Mouse (Mus musculus) gastrocnemius, postnatal 4 days (tissue): Measurements from ENCODE around the gene Pnma5. TPM values are rescaled to one million over a fixed set of nuclear protein-coding genes. Genes with fewer than 3 reads are reported as not detected.
"Not testable (repeated sequence)": the region's sequence is repeated elsewhere in the genome, so short reads cannot be mapped to it uniquely, and the experiment has no call there.

Experiments used
- DNase-seq, 2 experiments: peaks; one replicate each; pipeline ENCODE4 v3.0.0; 2021 to 2022; ENCODE audit warnings: low spot score in 2 of 2, mixed read lengths in 2 of 2
- long read RNA-seq, 2 experiments: library from polyadenylated mRNA; stranded (forward); transcript quantifications; one replicate each; pipeline ENCODE4 v2.0.0; 2021
- total RNA-seq, 2 experiments: library from RNA; stranded (reverse); gene quantifications; 2 replicates each; pipeline ENCODE4 v1.2.3; 2021

Pnma5 gene
- under 1 TPM in 1 of 2 experiments, not detected in 1; 0.12 TPM for total RNA-seq
- long read RNA-seq, experiment 1, result 0 reads
- long read RNA-seq, experiment 2, result 0 reads

DNA sequence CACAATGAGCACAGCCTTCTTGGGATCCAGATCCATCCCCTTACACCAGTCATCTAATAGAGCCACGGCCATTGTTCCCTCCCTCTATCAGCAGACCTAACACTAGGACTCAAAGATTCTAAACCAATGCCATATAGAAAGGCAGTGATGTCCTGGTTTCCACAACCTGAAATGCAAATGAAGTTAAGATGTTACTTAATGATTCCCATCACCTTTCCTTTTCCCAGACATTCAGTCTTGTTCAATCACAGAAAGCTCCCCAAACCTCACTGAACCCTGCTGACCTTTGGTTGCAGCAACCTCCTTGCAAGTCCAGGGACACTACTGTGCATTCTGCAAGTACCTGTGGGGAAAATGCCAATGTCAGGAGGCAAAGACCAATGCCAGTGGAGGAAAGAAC is at the start of gene Pnma5:
TSS of gene Pnma5 (minus strand) at position 101 of the 400 bp plus-strand sequence.
- no peak for DNase-seq

DNA sequence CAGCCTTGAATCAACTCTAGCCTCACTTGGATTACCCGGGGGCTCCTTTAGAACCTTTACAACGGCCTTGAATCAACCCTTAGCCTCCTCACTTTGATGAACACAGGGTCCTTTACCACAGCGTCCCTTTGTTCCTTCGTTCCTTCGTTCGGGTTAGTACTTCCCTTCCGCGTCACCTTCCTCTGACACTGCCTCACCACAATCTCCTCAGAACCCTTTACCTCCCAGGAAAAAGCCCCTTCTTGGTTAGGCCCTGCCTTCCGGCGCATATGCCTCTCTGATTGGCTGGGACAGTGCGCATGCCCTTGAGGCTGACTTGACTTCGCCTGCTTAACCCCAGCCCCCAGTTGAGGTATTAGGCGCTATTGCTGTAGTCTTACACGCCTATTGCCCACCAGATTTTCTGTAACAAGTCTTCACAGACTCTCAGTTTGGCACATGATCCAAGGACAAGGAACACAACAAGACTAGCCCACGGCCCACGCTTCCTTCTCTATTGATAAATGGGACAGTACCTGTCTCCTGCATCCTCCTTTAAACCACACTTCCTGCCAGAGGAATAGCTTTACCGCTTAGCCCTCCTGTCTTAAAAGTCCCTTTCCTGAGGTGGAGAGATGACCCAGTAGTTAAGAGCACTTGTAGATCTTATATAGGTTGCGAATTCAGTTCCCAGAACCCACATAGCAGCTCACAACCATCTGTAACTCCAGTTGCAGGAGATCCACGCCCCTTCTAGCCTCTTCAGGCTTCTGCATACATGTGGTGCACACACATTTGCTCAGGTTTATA is 45.6 kb upstream of the Pnma5 start, which contains the start of gene Xlr4a:
TSS of gene Xlr4a (minus strand) at position 212 of the 789 bp plus-strand sequence.
- not testable (repeated sequence) for DNase-seq

DNA sequence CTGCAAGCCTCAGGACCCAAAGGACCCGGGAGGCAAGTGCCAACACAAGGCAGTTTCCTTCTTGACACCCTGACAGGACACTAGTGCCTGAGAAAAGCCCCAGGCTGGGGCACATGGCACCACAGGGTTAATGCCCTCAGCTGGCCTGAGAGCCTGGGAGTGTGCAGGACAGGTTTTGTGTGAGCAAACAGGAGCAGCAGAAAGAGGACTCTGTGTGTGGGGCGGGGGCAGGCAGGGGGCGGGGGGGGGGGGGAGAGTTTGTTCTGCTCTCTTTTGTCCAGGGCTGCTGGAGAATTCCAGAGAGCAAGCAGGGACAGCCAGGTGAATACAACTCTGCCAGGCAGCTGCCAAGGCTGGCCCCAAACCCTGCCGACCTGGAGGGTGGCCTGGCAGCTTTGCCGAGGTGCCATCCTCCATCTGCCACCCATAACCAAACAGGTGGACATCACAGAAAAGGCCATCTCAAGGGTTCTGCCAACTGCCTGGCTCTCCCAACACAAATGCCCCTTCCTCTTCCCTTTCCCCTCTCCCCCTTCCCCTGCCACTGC is 29.9 kb upstream of the Pnma5 start:
- DNase-seq, result not testable (repeated sequence)

DNA sequence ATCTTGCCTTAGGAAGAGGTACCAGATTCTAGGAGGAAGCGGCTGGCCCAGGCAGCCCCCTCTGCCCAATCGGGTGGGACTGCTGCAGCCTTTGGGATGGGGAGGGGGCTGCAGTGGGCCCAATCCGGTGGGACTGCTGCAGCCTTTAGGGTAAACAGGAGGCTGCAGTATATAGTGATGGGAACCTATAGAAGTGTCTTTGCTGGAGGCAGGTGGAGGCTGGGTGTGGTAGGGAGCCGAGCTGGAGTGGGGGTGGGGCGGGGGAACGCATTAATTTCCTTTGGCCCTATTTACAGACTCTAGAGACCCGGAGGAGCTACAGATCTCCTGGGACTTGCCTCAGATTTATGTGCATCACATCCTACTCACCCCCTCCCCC is 27.5 kb upstream of the Pnma5 start, which contains the start of gene Pnma3:
TSS of gene Pnma3 (plus strand) at position 373 of the 379 bp plus-strand sequence.
- no peak for DNase-seq

DNA sequence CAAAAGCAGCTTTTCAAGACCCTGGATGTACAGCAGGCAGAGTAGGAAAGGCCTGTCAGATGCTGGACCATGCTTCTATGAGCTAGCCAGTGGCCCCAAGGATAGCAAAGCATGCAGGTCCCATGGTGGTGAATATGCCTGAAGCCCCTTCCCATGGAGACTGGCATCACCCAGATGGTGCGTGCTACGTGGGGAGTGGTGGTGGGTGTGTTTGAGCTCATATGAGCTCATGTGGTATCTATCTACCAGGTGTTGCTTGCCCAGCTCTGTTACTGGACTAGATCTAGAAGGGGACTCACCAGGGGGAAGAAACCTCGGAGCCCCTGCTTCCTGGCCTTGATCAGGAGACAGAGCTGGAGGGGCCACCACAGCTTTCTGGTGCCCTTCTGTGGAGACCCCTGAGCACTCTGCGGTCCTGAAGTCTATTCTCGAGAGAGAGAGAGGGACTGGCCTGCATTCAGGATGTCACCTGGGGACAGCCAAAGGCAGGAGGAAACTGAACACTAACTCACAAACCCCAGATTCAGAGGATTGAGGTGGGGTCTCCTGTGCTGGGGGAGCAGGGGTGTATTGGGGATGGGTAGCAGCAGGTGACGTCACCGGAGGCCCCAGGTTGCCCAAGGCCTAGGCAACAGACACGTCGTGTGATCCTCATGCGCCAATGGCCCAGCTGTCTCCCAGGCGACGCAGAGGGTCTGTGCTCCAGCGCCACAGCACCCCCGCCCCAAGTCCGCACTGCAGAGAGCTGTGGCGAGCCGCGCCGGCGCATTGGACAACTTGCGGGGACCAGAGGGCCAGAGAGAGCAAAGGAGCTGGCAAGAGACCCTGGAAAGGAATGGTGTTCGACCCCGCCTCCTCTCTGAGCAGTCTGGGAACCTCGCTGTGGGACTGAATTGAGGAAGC is 26.9 kb upstream of the Pnma5 start:
- peak in 1 of 2 experiments; percentile 8 for DNase-seq

DNA sequence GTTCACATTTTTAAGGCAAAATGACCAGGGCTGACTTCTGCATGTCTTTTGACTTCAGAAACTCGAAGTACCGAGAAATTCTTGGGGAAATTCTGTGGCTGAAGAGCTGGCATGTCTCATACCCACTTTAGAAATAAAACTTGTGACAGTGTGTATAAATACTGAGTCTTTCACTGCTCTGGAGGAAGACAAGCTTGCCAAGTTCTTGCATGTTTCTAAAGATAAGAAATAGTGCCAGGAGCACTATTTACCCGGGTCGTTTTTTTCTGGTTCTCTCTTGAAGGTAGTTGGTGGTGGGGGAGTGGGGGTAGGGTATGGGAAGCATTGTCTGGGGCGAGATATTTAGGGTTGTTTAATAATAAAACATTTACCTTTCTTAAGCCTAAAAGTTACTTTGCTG is 25.4 kb upstream of the Pnma5 start:
- no peak for DNase-seq

DNA sequence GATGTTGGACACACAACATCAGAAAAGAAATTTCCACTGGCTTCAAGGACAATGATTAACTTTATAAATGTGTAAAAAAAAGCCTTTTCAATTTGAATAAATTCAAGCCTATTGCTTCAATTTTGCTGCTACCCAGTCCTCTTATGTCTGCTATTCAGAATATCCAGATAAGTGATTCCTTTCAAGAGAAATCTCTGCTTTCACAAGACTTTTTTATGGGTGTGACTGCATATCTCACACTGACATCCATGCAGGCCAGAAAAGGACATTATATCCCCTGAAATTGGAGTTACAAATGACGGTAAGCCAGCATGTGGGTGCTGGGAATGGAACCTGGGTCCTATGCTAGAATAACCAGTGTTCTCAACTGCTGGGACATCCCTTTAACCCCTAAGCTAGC is 24.6 kb upstream of the Pnma5 start:
- DNase-seq, result no peak

DNA sequence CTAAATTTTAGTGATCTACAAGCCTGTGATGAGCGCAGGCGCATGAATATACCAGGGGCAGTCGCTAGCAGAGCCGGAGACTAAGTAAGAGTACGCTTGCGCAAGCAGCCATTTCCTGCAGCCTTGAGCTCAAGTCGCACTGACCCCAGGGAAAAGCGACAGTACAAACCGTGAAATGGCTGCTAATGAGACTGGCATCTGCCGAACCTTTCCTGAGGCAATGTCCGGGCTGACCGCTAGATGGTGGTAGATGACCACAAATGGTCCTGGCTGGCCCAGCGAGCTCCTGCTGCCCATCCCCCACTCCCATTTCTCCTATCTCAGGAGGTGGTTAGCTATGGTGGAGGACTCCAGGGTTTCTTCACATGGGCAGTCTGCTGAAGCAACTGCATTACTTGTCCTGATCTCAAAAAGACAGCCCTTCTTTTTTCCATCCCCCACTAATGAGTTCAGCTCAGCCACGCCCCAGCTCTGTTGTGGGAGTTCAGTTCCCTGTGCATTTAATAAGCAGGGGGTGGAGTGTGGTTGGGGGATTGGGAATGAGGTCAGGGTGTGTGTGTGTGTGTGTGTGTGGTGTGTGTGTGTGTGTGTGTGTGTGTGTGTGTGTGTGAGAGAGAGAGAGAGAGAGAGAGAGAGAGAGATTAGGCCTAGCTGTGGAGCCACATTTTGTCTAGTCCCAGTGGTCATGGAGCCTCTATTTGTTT is 17.1 kb upstream of the Pnma5 start:
- peak; percentile 82 to 87 for DNase-seq

DNA sequence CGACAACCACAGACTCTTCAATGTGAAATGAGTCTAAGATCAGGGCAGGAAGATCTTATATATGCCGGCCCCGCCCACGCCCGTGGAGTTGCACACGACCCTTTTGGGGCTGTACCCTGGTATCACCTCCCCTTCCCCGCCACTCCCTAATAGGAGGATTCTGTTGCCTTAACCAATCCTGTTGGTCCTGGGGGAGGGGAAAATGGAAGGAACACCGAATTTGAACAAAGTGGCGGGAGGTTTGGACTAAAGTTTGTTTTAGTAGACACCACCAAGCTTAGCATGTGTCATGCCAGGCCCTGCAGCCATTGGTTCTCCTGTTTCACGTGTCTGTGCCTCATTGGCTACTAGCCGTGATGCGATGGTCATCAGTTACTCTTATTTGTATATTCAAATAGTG is 2.8 kb upstream of the Pnma5 start:
- no peak for DNase-seq

DNA sequence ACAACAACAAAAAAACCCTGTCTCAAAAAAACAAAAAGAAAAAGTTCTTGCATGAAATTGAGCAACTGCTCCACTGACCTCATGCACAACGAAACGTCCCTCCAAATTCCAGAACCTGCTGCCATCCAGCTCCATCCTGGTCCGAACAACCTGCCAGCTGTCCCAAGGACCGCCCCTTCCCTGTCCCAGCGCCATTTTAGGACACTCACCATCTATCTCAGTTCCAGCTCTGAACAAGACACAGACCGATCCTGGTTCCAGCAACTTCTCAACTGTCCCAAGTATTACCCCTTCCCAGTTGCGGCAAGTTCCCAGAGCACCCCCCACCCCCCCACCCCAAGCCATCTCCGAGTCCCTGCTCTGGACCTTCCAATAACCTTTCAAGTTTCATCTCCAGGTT is 1.9 kb upstream of the Pnma5 start:
- no peak for DNase-seq

DNA sequence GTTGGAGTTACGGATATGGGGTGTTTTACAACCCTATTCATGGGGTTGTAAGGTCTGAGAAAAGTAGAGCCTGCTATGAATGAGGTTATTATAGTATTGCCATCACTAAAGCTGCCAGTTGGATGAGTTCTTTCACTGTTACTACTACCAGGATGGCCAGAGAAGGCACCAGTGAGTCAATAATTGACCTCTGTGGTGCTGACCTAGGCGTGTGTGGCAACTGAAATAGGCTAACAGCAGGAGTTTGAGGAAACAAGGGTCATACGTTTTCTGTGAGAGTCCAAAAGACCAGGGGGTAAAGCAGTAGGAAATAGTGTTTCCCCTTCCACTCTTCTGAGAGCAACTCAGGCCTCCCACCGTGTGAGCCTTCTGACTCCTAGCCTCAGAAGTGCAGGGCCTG is 24.1 kb downstream of the Pnma5 start:
- DNase-seq, result no peak

DNA sequence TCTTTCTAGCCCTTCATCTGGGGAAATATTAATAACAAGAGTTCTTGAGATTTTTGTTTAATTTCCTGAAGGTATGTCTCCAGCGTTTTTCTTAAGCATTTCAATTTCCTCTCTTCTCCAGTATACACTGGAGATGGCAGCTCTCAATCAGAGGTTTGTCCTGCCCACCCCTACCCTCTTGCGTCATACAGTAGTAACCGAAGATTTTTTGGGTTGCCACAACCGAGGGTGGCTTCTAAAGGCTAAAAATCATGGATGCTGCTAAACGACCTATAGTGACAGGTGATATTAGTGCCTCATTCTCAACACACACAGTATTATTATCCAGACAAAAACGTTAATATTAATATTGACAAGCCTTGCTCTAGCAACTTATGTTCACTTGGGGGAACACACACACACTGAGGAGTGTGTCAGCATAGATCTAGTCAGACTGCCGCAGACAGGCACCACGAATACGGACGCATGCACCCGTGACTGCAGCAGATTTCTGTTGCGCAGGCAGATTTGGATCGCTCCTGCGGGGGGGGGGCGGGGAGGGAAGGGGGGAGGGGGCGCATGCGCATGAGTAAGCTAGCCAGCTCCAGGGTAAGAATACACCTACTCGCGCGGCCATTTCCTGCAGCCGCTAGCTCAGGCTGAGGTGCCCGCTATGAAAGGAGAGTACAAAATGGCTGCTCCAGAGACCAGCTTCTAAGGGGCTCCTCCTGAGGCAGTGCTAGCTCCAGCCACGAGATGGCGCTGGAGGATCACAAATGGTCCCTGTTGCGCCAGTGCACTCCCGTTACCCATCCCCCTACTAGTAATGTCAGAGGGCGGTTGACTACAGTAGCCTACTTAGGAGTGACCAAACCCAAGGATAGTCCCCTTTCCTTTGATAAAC is 29.1 kb downstream of the Pnma5 start:
- peak; percentile 76 to 84 for DNase-seq

DNA sequence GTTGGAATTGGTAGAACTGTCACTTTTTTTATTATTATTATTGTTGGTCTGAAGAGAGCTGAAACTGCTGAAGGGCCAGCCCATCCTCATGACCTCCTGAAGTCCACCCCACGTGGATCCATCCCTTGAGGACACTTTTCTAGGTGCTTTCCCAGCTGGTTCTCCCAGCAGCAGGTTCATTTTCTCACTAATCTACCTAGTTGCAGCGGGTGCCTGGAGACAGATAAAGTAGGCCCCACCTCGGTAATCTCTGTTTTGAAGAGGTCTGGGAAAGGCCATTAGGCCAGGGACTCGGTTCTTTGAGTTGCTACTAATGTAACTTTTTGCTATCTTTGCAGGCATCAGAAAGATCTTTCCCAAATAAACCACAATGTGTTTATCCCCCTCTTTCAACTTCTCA is 31.2 kb downstream of the Pnma5 start:
- no peak for DNase-seq

DNA sequence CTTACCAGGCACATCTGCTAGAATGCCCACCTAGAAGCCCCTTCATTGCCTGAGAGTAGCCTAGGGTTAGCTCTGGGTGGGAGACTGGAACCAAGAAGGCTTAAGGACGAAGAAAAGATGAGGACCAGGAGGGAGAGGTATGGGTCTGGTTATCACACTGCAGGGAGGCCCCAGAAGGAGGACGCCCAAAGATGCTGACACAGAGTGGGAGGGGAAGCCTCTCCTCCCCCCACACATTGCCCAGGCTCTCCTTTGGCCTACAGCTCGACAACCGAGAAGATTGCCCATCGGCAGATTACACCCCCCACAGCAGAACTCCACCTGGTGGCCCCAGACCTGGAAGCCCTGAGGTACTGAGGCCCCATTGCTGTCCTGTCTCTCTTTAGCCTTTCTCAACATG is 33.8 kb downstream of the Pnma5 start:
- DNase-seq, result no peak

DNA sequence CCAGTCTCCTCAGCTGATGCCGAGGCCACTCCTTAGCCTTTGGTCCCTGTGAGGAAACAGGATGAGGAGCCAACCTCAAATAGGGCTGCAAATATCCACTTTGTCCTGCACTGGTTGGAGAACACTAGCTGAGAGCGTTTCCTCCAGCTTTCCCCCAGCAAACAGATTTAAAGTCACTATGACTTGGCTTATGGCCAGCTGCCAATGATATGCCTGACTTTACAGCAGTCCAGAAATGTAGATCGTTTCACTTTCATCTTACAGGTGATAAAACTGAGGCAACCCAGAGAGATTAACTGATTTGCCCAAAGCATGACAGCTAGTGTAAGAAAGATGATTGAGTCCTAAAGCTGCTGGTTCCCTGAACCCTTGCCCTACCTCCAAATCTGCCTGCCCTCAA is 41.4 kb downstream of the Pnma5 start:
- no peak for DNase-seq

DNA sequence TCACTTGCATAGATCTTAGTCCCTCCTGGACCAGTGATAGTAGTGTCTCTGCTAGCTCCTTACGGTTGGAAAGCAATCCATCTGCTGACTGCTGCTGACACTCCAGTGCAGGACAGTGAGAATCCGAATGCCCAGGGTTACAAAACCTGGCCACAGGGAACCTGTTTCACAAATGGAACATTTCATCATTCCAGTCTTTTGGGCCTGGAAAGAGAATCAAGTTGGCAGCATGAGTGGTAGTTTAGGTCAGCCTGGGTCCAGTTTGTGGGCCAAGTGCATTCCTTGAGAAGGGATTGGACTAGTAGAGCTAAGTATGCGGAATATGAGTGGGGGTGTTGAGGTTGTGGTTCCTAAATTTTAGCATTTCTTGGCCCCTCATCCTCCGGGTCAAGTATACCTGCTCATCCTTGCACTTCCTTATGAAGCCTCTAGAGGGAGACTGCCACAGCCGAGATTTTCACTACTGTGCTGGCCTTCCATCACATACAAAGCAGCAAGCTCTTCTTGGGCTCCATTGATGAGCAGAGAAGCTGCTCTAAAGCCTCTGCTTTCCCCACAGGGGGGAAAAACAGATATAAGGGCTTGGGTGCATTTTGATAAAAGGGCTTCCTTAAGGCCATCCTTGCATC is 44.5 kb downstream of the Pnma5 start:
- DNase-seq, result no peak

DNA sequence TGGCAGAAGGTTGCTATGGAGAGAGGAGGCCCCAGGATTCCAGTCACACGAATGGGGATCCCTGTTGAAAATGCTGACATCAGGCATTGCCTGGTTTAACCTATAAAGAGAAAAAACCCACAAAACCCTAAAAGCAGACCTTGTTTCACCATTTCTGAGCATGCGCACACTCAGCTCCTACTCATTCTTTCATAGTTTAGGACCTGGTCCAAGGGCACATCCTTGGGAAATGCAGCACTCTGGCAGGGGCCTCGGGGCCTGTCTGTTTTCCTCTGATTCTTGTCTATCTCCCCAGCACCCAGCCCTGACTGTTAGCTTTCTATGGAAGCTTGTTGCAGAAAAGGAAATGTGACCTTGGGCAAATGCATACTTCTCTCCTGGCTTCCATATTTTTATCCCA is 46.3 kb downstream of the Pnma5 start:
- no peak for DNase-seq

DNA sequence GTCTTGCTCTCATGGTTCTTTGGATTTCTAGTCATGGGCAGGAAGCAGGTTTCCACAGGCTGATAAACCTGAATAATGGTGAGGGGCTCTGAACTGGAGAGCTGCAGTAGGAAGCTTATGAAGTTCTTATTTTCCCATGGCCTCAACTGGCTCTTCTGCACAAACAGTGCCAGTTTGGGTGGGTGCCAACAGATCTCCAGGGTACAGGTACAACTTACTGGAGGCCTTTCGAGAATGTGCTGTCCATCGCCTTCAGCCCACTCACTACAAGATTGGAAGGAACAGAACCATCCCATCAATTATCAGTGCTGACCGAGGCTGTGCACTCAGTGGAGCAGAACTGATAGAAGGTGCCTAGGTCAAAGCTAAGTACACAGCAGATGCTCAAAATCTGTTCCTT is 48.5 kb downstream of the Pnma5 start:
- no peak for DNase-seq

DNA sequence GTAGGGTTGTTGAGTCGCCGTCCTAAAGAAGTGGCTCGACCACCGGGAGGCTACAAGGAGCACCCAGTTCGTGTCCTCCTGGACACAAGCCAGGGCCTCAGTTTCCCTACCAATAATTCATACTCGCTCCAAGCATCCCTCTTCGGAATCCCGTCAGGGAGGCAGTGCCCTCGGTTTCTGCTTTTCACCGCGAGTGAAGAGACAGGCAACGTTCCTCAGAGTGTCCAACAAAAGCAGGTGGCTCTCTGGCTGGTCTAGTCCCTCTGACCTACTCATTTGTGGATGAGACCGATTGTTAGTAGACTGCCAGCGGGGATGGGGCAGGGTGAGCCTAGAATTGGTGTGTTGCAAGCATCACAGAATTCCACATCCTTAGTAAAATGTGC is 49.4 kb downstream of the Pnma5 start:
- DNase-seq, result no peak
